Mouse (Mus musculus): ENCODE data around the gene Adck1.

DNA sequence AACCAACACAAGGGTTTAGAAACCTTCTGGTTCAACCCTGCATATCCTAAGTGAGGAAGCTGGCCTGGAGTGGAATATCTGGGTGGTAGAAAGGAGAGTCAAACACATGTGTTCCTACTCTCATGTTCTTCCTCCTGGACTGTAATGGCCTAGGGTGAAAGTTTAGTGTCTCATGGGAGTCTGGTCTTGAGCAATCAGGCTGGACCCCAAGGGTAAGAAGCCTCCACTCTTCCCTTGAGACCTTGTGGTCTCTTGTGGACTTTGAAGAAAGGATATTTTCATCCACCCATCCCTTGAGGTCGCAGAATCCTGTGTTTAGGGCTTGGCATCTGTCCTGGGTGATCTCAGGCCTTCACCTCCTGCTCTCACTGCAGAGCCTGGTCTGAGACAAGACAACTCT is 52.9 kb downstream of the Adck1 start:
- no peak for TF ChIP-seq CTCF (IDR thresholded peaks at IDR 0.05; ENCODE audit: low read depth, low read length)
- no peak for TF ChIP-seq POLR2A (IDR thresholded peaks at IDR 0.05; ENCODE audit: extremely low read depth, insufficient read depth, low read length)

All from liver, adult 2 months (tissue).